Mouse (Mus musculus): Measurements from ENCODE around the gene Kdf1.

DNA sequence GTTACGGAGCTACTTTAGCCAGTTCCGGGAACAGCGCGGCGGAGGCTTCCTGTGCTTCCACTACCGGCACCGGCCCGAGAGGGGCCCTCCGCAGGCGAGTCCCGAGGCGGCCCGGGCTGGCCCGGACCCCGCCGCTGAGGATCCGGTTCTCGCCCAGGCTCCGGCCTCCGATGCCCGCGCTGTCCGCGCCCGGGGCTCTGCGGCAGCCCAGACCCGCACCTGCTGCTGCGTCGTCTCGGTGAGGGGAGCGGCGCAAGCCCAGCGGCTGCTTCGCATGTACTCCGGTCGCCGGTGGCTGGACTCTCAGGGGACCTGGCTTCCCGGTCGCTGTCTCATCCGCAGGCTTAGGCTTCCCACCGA lies 56.1 kb downstream of the Kdf1 start:
- TF ChIP-seq CEBPB (IDR thresholded peaks at IDR 0.05; ENCODE audit: low read depth) = no peak
- no peak for TF ChIP-seq CTCF (IDR thresholded peaks at IDR 0.05; ENCODE audit: control insufficient read depth, insufficient read depth, insufficient read length)

Measured in C2C12 (cell line).